Mouse (Mus musculus) 3T3-L1 (cell line): ENCODE results near the gene Them4.

Experiments used
- DNase-seq: peaks from one replicate; pipeline ENCODE4 v3.0.0-alpha.2; 2015; ENCODE audit warnings: low read depth, low spot score

Them4 gene

DNA sequence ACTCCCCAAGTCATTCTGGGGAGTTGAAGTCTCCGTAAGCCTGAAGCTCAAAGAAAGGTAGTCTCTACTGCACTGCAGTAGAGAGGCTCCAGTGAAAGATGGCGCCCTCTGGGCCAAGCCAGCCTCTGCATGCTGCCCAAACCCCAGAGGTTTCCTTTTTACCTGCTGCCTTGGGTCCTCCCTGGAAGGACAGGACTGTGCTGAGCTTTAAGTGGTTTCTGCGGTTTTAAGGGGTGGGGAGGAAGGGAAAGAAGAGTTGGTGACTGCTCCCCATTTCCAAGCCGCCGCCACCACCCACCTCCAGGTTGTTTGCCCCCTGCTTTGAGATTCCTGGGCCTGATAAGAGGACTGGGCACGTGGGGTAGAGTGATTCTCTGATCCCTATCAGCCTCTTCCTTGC, 58.7 kb downstream of the Them4 start:
- DNase-seq: no peak

- DNase-seq: peak; percentile 36
These were observed 59.8 kb downstream of the Them4 start for GRCm38 (mm10) chr3:94369709-94370108.

DNA sequence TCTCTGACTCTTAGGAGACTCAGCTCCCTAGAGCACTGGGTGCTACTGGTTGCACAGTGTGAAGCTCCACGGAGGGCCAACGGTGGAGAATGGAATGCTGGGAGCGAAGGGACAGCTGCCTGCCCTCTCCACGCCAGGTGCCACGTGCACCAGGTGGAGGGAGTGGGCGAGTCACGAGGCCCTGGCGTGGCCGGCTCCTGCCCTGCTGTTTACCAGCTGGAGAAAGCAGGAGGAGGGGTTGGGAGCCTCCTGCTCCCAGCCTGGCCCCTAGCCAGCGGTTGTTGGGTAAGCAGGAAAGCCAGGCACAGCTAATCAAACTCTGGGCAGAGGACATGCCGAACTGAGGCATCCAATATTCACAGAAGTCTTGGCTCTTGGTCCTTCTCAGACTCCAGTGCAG, 61.7 kb downstream of the Them4 start:
- DNase-seq: peak; percentile 64

DNA sequence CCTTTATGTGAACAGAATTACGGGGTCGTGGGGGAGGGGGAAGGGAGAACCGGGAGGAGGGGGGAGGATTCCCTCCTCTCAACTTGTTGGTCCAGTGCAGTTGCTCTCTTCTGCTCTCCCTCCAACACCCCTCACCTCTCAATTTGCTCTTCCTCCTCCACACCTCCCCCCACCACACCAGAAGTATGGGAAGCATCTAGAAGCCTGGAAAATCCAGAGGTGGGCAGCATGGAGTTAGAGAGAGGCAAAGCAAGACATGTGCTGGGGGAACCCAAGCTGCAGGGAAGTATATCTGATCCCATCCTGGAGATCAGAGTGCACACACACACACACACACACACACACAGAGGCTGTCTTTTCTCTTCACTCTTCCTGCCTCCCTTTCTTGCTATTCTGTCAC, 62.1 kb downstream of the Them4 start:
- DNase-seq: no peak

GRCm38 (mm10) chr3:94372641-94373040, 62.8 kb downstream of the Them4 start, which contains the start of gene Rorc:
Rorc (plus strand) TSS chr3:94372794.
- no peak for DNase-seq

GRCm38 (mm10) chr3:94373090-94373489, 63.2 kb downstream of the Them4 start:
- DNase-seq: no peak

GRCm38 (mm10) chr3:94373597-94374011, 63.7 kb downstream of the Them4 start:
- peak; percentile 44 for DNase-seq

GRCm38 (mm10) chr3:94374636-94375035, 64.7 kb downstream of the Them4 start:
- DNase-seq: no peak

DNA sequence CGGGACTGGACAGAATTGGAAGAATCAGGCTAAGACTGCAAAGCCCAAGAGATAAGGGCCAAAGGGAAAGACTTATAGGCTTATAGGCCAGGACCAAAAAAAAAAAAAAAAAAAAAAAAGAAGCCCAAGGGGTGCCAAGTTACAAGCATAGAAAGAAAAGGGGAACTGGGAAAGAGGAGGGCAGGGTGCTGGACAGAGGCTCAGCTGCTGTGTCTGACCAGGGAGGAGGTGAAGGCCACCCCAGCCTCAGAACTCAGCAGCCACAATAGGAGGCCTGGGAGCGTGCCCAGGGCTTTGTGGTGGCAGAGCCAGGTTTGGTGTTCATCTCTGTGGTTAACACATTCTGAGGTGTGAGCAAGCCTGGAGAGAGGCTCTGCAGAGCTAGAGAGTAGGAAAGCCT, 65.3 kb downstream of the Them4 start:
- peak; percentile 63 for DNase-seq

DNA sequence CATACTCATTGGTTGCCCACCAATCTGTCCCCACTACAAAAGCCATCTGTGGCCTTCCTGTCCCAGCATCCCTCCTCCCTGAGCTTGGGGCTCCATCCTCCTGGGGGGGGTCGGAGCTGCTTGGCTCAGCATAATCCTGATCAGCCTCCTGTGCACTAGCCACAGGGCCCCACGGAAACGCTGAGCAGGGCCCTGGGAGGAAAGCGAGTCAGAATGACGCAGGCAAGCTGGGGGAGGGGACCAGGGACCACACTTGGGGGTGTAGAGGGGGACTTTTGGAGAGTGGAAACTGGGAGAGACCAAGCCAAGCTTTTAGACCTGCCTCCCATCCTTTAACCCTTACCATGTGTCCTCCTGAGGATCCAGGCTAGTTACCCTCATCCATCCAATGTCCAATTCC, 66.0 kb downstream of the Them4 start:
- DNase-seq: no peak

DNA sequence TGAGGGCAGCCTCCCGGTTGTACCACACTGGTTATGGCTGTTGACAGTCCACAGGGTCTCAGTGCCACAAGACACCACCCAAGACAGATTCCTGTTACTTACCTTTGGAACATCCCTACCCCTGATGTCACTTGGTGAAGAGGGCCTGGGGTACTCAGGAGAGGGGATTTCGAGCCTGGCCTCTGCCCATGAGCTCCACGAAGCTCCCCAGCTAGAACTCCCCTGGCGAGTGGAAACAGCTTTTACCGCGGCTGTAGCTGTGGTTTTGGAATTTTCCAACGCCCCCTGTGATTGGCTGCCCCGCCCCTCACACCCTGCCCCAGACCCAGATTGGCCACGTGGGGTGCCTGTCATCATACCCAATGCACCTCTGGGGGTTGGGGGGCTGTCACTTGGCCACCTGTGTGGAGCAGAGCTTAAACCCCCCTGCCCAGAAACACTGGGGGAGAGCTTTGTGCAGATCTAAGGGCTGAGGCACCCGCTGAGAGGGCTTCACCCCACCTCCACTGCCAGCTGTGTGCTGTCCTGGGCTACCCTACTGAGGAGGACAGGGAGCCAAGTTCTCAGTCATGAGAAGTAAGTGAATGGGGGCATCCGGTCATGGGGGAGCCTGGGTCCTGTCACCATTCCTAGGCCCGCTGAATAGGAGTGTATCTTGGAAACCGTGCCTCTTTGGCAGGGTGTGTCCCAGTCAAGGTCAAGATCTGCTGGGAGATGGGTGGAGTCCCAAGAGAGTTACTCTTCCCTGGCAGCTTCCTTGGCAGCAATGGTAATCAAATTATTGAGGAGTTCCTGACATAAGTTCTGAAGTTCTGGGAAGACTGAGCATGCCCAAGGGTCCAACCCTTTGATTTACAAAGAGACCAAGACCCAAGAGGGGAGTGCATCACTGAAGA, 67.4 kb downstream of the Them4 start:
- no peak for DNase-seq

- DNase-seq: peak; percentile 39
These were observed 70.1 kb downstream of the Them4 start for GRCm38 (mm10) chr3:94379831-94380510.
